Comparison of ENCODE assay signal across 9 mouse cellular contexts in genomic region chr4:101998267-101998922, GRCm38 (mm10). TPM values are rescaled to one million over a fixed set of nuclear protein-coding genes. Genes with fewer than 3 reads are reported as not detected.
A peak's percentile ranks its signal among the peaks of the same experiment; 100 is the strongest.
DNase-seq lines count a peak whose midpoint lies in the region; ATAC-seq and TF ChIP-seq lines count a peak whose summit lies in the region.
"Had no signal": no experiment of that assay in that cellular context is flagged by ENCODE, and none has a peak within 500 bp of the region (broad histone marks: within the 10 kb centered on the region; RNA-seq: fewer than 3 reads in every experiment).

No protein-coding gene starts in this region.

- H3K9ac ChIP-seq in CH12.LX (ENCODE audit: insufficient read depth, low read depth): no peak overlapping the region
- H3K9ac ChIP-seq in kidney, embryonic 15.5 days: no peak overlapping the region
- no peak overlapping the region for H3K9ac ChIP-seq in liver, postnatal 0 days (replicated peaks)

- no peak for TF ChIP-seq EP300 in CH12.LX (IDR thresholded peaks at IDR 0.05; ENCODE audit: low read length)
- TF ChIP-seq EP300 in liver, postnatal 0 days (IDR thresholded peaks at IDR 0.05; ENCODE audit: low read depth): no peak

- TF ChIP-seq CTCF in CH12.LX (conservative IDR thresholded peaks at IDR 0.05 in 1 of 2, IDR thresholded peaks at IDR 0.05 in 1 of 2; ENCODE audit: low read depth in 2 of 2, low read length in 2 of 2): peak; percentile 63 to 88
- TF ChIP-seq CTCF in liver, postnatal 0 days (IDR thresholded peaks at IDR 0.05; ENCODE audit: low read depth): peak; percentile 81

- H3K27me3 ChIP-seq in CH12.LX (replicated peaks): no peaks in the 10 kb centered on the region
- peaks cover 4% of the 10 kb centered on the region; the same call in 1 of the 2 replicates for H3K27me3 ChIP-seq in kidney, embryonic 15.5 days
- no peaks in the 10 kb centered on the region; the same call in 1 of the 2 replicates for H3K27me3 ChIP-seq in liver, postnatal 0 days (ENCODE audit: insufficient read depth, low read length)

- peak; percentile 94 for ATAC-seq in granulocyte monocyte progenitor cell, adult 5-6 weeks (replicated peaks; ENCODE audit: poor library complexity, severe bottlenecking)
- ATAC-seq in kidney, embryonic 15.5 days (replicated peaks; ENCODE audit: low FRiP score): 0 out of 2 replicates have a peak, but pooled peaks have one; percentile 71
- 0 out of 2 replicates have a peak, but pooled peaks have one; percentile 29 for ATAC-seq in liver, postnatal 0 days

- WGBS in kidney, embryonic 15.5 days: 38% methylated on average over 15 of the region's 15 CpGs
- WGBS in liver, postnatal 0 days (ENCODE audit: insufficient replicate concordance): 37% methylated on average over 15 of the region's 15 CpGs

- TF ChIP-seq POLR2A in CH12.LX (IDR thresholded peaks at IDR 0.05; ENCODE audit: low read depth, low read length): no peak

- no peaks in the 10 kb centered on the region for H3K79me2 ChIP-seq in CH12.LX (replicated peaks; ENCODE audit: control insufficient read depth, extremely low read depth, insufficient read depth, poor library complexity, severe bottlenecking)

- no peak overlapping the region for H3K4me2 ChIP-seq in CH12.LX (ENCODE audit: insufficient read depth, low read depth, poor library complexity, severe bottlenecking)
- H3K4me2 ChIP-seq in kidney, embryonic 15.5 days: no peak overlapping the region
- no peak overlapping the region for H3K4me2 ChIP-seq in liver, postnatal 0 days (ENCODE audit: low read depth, low read length)

- DNase-seq in CH12.LX (ENCODE audit: extremely low read depth): peak; percentile 76
- DNase-seq in adrenal gland, adult 18-20 months (ENCODE audit: low spot score in 2 of 2): peak; percentile 66 to 69
- peak; percentile 89 for DNase-seq in embryo, embryonic 10 days (ENCODE audit: low spot score)
- peak; percentile 76 for DNase-seq in liver, postnatal 0 days
- DNase-seq in ovary, postnatal 10 days (ENCODE audit: low spot score): peak; percentile 13
- peak; percentile 52 for DNase-seq in urinary bladder, postnatal 14 days (ENCODE audit: low spot score)

- H3K4me1 ChIP-seq in CH12.LX (ENCODE audit: control insufficient read depth in 1 of 2, insufficient read depth in 2 of 2): no peaks in the 10 kb centered on the region
- H3K4me1 ChIP-seq in kidney, embryonic 15.5 days: no peaks in the 10 kb centered on the region
- H3K4me1 ChIP-seq in liver, postnatal 0 days (ENCODE audit: insufficient read depth): no peaks in the 10 kb centered on the region

- H3K27ac ChIP-seq in CH12.LX (ENCODE audit: insufficient read depth, low read depth): no peak overlapping the region
- H3K27ac ChIP-seq in kidney, embryonic 15.5 days: no peak overlapping the region
- H3K27ac ChIP-seq in liver, postnatal 0 days (ENCODE audit: low read depth): no peak overlapping the region

- H3K36me3 ChIP-seq in CH12.LX (replicated peaks in 1 of 2; ENCODE audit: control insufficient read depth in 1 of 2, insufficient read depth in 1 of 2, low read length in 1 of 2): no peaks in the 10 kb centered on the region
- no peaks in the 10 kb centered on the region for H3K36me3 ChIP-seq in kidney, embryonic 15.5 days
- no peaks in the 10 kb centered on the region for H3K36me3 ChIP-seq in liver, postnatal 0 days (replicated peaks; ENCODE audit: insufficient read depth, low read length)

- no peak overlapping the region for H3K4me3 ChIP-seq in CH12.LX (replicated peaks in 1 of 3; ENCODE audit: low read depth in 2 of 3, low read length in 2 of 3, poor library complexity in 1 of 3)
- H3K4me3 ChIP-seq in kidney, embryonic 15.5 days (replicated peaks): no peak overlapping the region
- no peak overlapping the region for H3K4me3 ChIP-seq in liver, postnatal 0 days (ENCODE audit: low read depth, low read length)

- TF ChIP-seq RAD21 in CH12.LX (IDR thresholded peaks at IDR 0.05; ENCODE audit: low read depth, low read length): peak; percentile 91

- H3K9me3 ChIP-seq in CH12.LX (replicated peaks; ENCODE audit: low read length): peaks cover 5% of the 10 kb centered on the region
- no peaks in the 10 kb centered on the region for H3K9me3 ChIP-seq in kidney, embryonic 15.5 days (replicated peaks)
- H3K9me3 ChIP-seq in liver, postnatal 0 days (ENCODE audit: low read length): peaks cover 4% of the 10 kb centered on the region; the same call in 1 of the 2 replicates

- dilution Hi-C loops in CH12.LX (cut with MboI; ENCODE audit: extremely low pct_ligation_motif_present, extremely low pct_unique_long_range_greater_than_20kb, low sequenced_read_pairs): no loop called here

- in situ Hi-C loops in CH12.LX (cut with MboI; ENCODE audit: low pct_ligation_motif_present, low pct_unique_long_range_greater_than_20kb, low sequenced_read_pairs): no loop called here

TF ChIP-seq in CH12.LX, 34 proteins besides CTCF, POLR2A, EP300 and RAD21:
- TF ChIP-seq SMC3 (IDR thresholded peaks at IDR 0.05; ENCODE audit: low read depth, low read length): peak; percentile 67
- 0 out of 2 replicates have a peak, but pooled peaks have one; percentile 9 for TF ChIP-seq ZC3H11A (IDR thresholded peaks at IDR 0.05; ENCODE audit: low read depth, low read length)
- TF ChIP-seq BHLHE40 (IDR thresholded peaks at IDR 0.05; ENCODE audit: low read depth, low read length): no peak

RNA-seq across cellular contexts. Expression of gene Gm12789, which starts 12.0 kb away (rescaled TPM):
- total RNA-seq in CH12.LX (2012; rRNA removed) (not detected in 2 replicates), CH12.LX (2014; rRNA removed) (not detected in 2 replicates)
- polyA plus RNA-seq in CH12.LX (2012; ENCODE audit: insufficient read length, low read depth): not detected in 2 replicates
- total RNA-seq in adrenal gland, adult 18-20 months (2021): not detected
- total RNA-seq in granulocyte monocyte progenitor cell, adult 5-6 weeks (2014; fragmentation: Nextera tagmentation): not detected in 2 replicates
- total RNA-seq in granulocyte monocyte progenitor cell, adult 5-6 weeks (2017): not detected in 2 replicates
- not detected in 2 replicates for polyA plus RNA-seq in kidney, embryonic 15.5 days (2015; fragmentation: Nextera tagmentation; extraction: Ambion mirVana)
- not detected in 2 replicates for polyA plus RNA-seq in liver, postnatal 0 days (2015; fragmentation: Nextera tagmentation; extraction: Ambion mirVana)
- polyA plus RNA-seq: heart, embryonic 16.5 days had no signal

RNA-seq across cellular contexts. Expression of gene Gm12790, which starts 17.5 kb away (rescaled TPM):
- not detected in 2 replicates for total RNA-seq in CH12.LX (2012; rRNA removed)
- total RNA-seq in CH12.LX (2014; rRNA removed): not detected in 2 replicates
- not detected in 2 replicates for polyA plus RNA-seq in CH12.LX (2012; ENCODE audit: insufficient read length, low read depth)
- not detected for total RNA-seq in adrenal gland, adult 18-20 months (2021)
- not detected in 2 replicates for total RNA-seq in granulocyte monocyte progenitor cell, adult 5-6 weeks (2014; fragmentation: Nextera tagmentation)
- not detected in 2 replicates for total RNA-seq in granulocyte monocyte progenitor cell, adult 5-6 weeks (2017)
- polyA plus RNA-seq in kidney, embryonic 15.5 days (2015; fragmentation: Nextera tagmentation; extraction: Ambion mirVana): not detected in 2 replicates
- not detected in 2 replicates for polyA plus RNA-seq in liver, postnatal 0 days (2015; fragmentation: Nextera tagmentation; extraction: Ambion mirVana)
- polyA plus RNA-seq: heart, embryonic 16.5 days had no signal

RNA-seq across cellular contexts. Expression of gene Gm12794, which starts 58.2 kb away (rescaled TPM):
- total RNA-seq in CH12.LX (2012; rRNA removed): 0.08 TPM in 1 of 2 replicates, not detected in the other
- not detected in 2 replicates for total RNA-seq in CH12.LX (2014; rRNA removed)
- not detected in 2 replicates for polyA plus RNA-seq in CH12.LX (2012; ENCODE audit: insufficient read length, low read depth)
- total RNA-seq in adrenal gland, adult 18-20 months (2021): not detected
- total RNA-seq in granulocyte monocyte progenitor cell, adult 5-6 weeks (2014; fragmentation: Nextera tagmentation): not detected in 2 replicates
- total RNA-seq in granulocyte monocyte progenitor cell, adult 5-6 weeks (2017): not detected in 2 replicates
- not detected in 2 replicates for polyA plus RNA-seq in kidney, embryonic 15.5 days (2015; fragmentation: Nextera tagmentation; extraction: Ambion mirVana)
- not detected in 2 replicates for polyA plus RNA-seq in liver, postnatal 0 days (2015; fragmentation: Nextera tagmentation; extraction: Ambion mirVana)
- polyA plus RNA-seq: heart, embryonic 16.5 days had no signal

Comparison
In these comparisons a context has a peak if more than half of its experiments do, and no peak if none do; other contexts are left out.
1. DNase-seq: peak in every context shown above with its lines; median percentile 89 in embryo, embryonic 10 days; 76 in CH12.LX; 76 in liver, postnatal 0 days; 68 in adrenal gland, adult 18-20 months; 52 in urinary bladder, postnatal 14 days; 13 in ovary, postnatal 10 days.
2. ATAC-seq: peak in every context shown above with its lines; median percentile 94 in granulocyte monocyte progenitor cell, adult 5-6 weeks; 71 in kidney, embryonic 15.5 days; 29 in liver, postnatal 0 days.